Mouse (Mus musculus): ENCODE measurements around the gene Ugt1a1. TPM values are rescaled to one million over a fixed set of nuclear protein-coding genes. Genes with fewer than 3 reads are reported as not detected.
A peak's percentile ranks its signal among the peaks of the same experiment; 100 is the strongest.
"Not testable (repeated sequence)": the region's sequence is repeated elsewhere in the genome, so short reads cannot be mapped to it uniquely, and the experiment has no call there.

Gene Ugt1a1
- 13.6 and 14.1 TPM in 2 replicates for polyA plus RNA-seq (2015; fragmentation: Nextera tagmentation; extraction: Ambion mirVana)

GRCm38 (mm10) chr1:88211812-88212211, at the start of gene Ugt1a1:
Ugt1a1 (plus strand) TSS chr1:88211959.
- Histone ChIP-seq H3K36me3 (ENCODE audit: control insufficient read depth, insufficient read depth, low read length) (no peaks in the 10 kb centered on the region), H3K9ac (ENCODE audit: low read length) (no peak within 1 kb of the TSS), H3K27ac (ENCODE audit: low read length) (no peak within 1 kb of the TSS), H3K4me2 (ENCODE audit: low read depth, low read length) (no peak within 1 kb of the TSS), H3K27me3 (ENCODE audit: control insufficient read depth, insufficient read depth, low read length) (no peaks in the 10 kb centered on the region), H3K9me3 (replicated peaks; ENCODE audit: control insufficient read depth, low read length) (peaks cover 49% of the 10 kb centered on the region), H3K4me3 (replicated peaks; ENCODE audit: low read length) (no peak within 1 kb of the TSS), H3K4me1 (ENCODE audit: control insufficient read depth, insufficient read depth, low read length) (no peaks in the 10 kb centered on the region)
- WGBS: 64% methylated on average over 8 of the region's 8 CpGs
- ATAC-seq (ENCODE audit: insufficient read depth, low FRiP score): peak; percentile 12

- Histone ChIP-seq H3K9ac (ENCODE audit: low read length) (no peak within 1 kb of the TSS), H3K4me3 (replicated peaks; ENCODE audit: low read length) (no peak within 1 kb of the TSS), H3K27ac (ENCODE audit: low read length) (no peak within 1 kb of the TSS), H3K4me2 (ENCODE audit: low read depth, low read length) (no peak within 1 kb of the TSS), H3K4me1 (ENCODE audit: control insufficient read depth, insufficient read depth, low read length) (no peaks in the 10 kb centered on the region), H3K36me3 (ENCODE audit: control insufficient read depth, insufficient read depth, low read length) (no peaks in the 10 kb centered on the region), H3K27me3 (ENCODE audit: control insufficient read depth, insufficient read depth, low read length) (no peaks in the 10 kb centered on the region), H3K9me3 (replicated peaks; ENCODE audit: control insufficient read depth, low read length) (no peaks in the 10 kb centered on the region; the same call in 1 of the 2 replicates)
- 75% methylated on average over 5 of the region's 5 CpGs for WGBS
- no peak for ATAC-seq (ENCODE audit: insufficient read depth, low FRiP score)
Observed at GRCm38 (mm10) chr1:88165711-88166110, 46.0 kb upstream of the Ugt1a1 start, which contains the start of gene Ugt1a5. Ugt1a5 (plus strand) TSS chr1:88166012.

- ATAC-seq (ENCODE audit: insufficient read depth, low FRiP score); H3K27ac ChIP-seq (ENCODE audit: low read length); H3K27me3 ChIP-seq (ENCODE audit: control insufficient read depth, insufficient read depth, low read length); H3K9ac ChIP-seq (ENCODE audit: low read length); H3K4me3 ChIP-seq (replicated peaks; ENCODE audit: low read length); H3K4me1 ChIP-seq (ENCODE audit: control insufficient read depth, insufficient read depth, low read length); H3K9me3 ChIP-seq (replicated peaks; ENCODE audit: control insufficient read depth, low read length); H3K36me3 ChIP-seq (ENCODE audit: control insufficient read depth, insufficient read depth, low read length); H3K4me2 ChIP-seq (ENCODE audit: low read depth, low read length): not testable (repeated sequence)
- 79% methylated on average over 5 of the region's 7 CpGs for WGBS
Observed at GRCm38 (mm10) chr1:88172190-88172589, 39.6 kb upstream of the Ugt1a1 start.

GRCm38 (mm10) chr1:88179657-88180056, 32.1 kb upstream of the Ugt1a1 start:
- H3K4me2 ChIP-seq (ENCODE audit: low read depth, low read length): no peak overlapping the region
- no peak overlapping the region for H3K4me3 ChIP-seq (replicated peaks; ENCODE audit: low read length)
- 0 out of 2 replicates have a peak, but pooled peaks cover 5% of the 10 kb centered on the region for H3K36me3 ChIP-seq (ENCODE audit: control insufficient read depth, insufficient read depth, low read length)
- H3K27me3 ChIP-seq (ENCODE audit: control insufficient read depth, insufficient read depth, low read length): no peaks in the 10 kb centered on the region
- H3K27ac ChIP-seq (ENCODE audit: low read length): no peak overlapping the region
- WGBS: 71% methylated on average over 1 of the region's 1 CpGs
- no peak overlapping the region for H3K9ac ChIP-seq (ENCODE audit: low read length)
- ATAC-seq (ENCODE audit: insufficient read depth, low FRiP score): no peak
- H3K9me3 ChIP-seq (replicated peaks; ENCODE audit: control insufficient read depth, low read length): peaks cover 11% of the 10 kb centered on the region; the same call in 1 of the 2 replicates
- no peaks in the 10 kb centered on the region for H3K4me1 ChIP-seq (ENCODE audit: control insufficient read depth, insufficient read depth, low read length)

GRCm38 (mm10) chr1:88186325-88186935, 25.3 kb upstream of the Ugt1a1 start:
- H3K4me1 ChIP-seq (ENCODE audit: control insufficient read depth, insufficient read depth, low read length): no peaks in the 10 kb centered on the region

GRCm38 (mm10) chr1:88192136-88192535, 19.6 kb upstream of the Ugt1a1 start:
- no peak overlapping the region for H3K4me3 ChIP-seq (replicated peaks; ENCODE audit: low read length)
- no peaks in the 10 kb centered on the region; the same call in 1 of the 2 replicates for H3K9me3 ChIP-seq (replicated peaks; ENCODE audit: control insufficient read depth, low read length)
- H3K4me1 ChIP-seq (ENCODE audit: control insufficient read depth, insufficient read depth, low read length): no peaks in the 10 kb centered on the region
- H3K27me3 ChIP-seq (ENCODE audit: control insufficient read depth, insufficient read depth, low read length): no peaks in the 10 kb centered on the region
- H3K36me3 ChIP-seq (ENCODE audit: control insufficient read depth, insufficient read depth, low read length): no peaks in the 10 kb centered on the region
- no peak for ATAC-seq (ENCODE audit: insufficient read depth, low FRiP score)
- H3K27ac ChIP-seq (ENCODE audit: low read length): no peak overlapping the region
- H3K4me2 ChIP-seq (ENCODE audit: low read depth, low read length): no peak overlapping the region
- no peak overlapping the region for H3K9ac ChIP-seq (ENCODE audit: low read length)
- WGBS: 74% methylated on average over 3 of the region's 3 CpGs

More at GRCm38 (mm10) chr1:88186325-88186935, 25.3 kb upstream of the Ugt1a1 start:
- Histone ChIP-seq H3K9ac (ENCODE audit: low read length) (no peak overlapping the region), H3K27ac (ENCODE audit: low read length) (no peak overlapping the region), H3K36me3 (ENCODE audit: control insufficient read depth, insufficient read depth, low read length) (no peaks in the 10 kb centered on the region), H3K4me2 (ENCODE audit: low read depth, low read length) (no peak overlapping the region), H3K9me3 (replicated peaks; ENCODE audit: control insufficient read depth, low read length) (no peaks in the 10 kb centered on the region; the same call in 1 of the 2 replicates), H3K27me3 (ENCODE audit: control insufficient read depth, insufficient read depth, low read length) (no peaks in the 10 kb centered on the region), H3K4me3 (replicated peaks; ENCODE audit: low read length) (no peak overlapping the region)
- ATAC-seq (ENCODE audit: insufficient read depth, low FRiP score): no peak
- WGBS: 84% methylated on average over 5 of the region's 5 CpGs

GRCm38 (mm10) chr1:88195687-88196086, 16.1 kb upstream of the Ugt1a1 start:
- Histone ChIP-seq H3K27me3 (ENCODE audit: control insufficient read depth, insufficient read depth, low read length) (no peaks in the 10 kb centered on the region), H3K4me1 (ENCODE audit: control insufficient read depth, insufficient read depth, low read length) (no peaks in the 10 kb centered on the region), H3K4me3 (replicated peaks; ENCODE audit: low read length) (no peak overlapping the region), H3K4me2 (ENCODE audit: low read depth, low read length) (no peak overlapping the region), H3K27ac (ENCODE audit: low read length) (no peak overlapping the region), H3K9ac (ENCODE audit: low read length) (no peak overlapping the region), H3K36me3 (ENCODE audit: control insufficient read depth, insufficient read depth, low read length) (no peaks in the 10 kb centered on the region), H3K9me3 (replicated peaks; ENCODE audit: control insufficient read depth, low read length) (no peaks in the 10 kb centered on the region)
- no peak for ATAC-seq (ENCODE audit: insufficient read depth, low FRiP score)
- WGBS: 97% methylated on average over 1 of the region's 1 CpGs

GRCm38 (mm10) chr1:88197443-88197842, 14.3 kb upstream of the Ugt1a1 start:
- no peaks in the 10 kb centered on the region for H3K27me3 ChIP-seq (ENCODE audit: control insufficient read depth, insufficient read depth, low read length)
- no peaks in the 10 kb centered on the region for H3K36me3 ChIP-seq (ENCODE audit: control insufficient read depth, insufficient read depth, low read length)
- ATAC-seq (ENCODE audit: insufficient read depth, low FRiP score): no peak
- no peak overlapping the region for H3K4me2 ChIP-seq (ENCODE audit: low read depth, low read length)
- H3K4me1 ChIP-seq (ENCODE audit: control insufficient read depth, insufficient read depth, low read length): no peaks in the 10 kb centered on the region
- no peak overlapping the region for H3K27ac ChIP-seq (ENCODE audit: low read length)
- 71% methylated on average over 3 of the region's 3 CpGs for WGBS
- no peaks in the 10 kb centered on the region for H3K9me3 ChIP-seq (replicated peaks; ENCODE audit: control insufficient read depth, low read length)
- no peak overlapping the region for H3K9ac ChIP-seq (ENCODE audit: low read length)
- no peak overlapping the region for H3K4me3 ChIP-seq (replicated peaks; ENCODE audit: low read length)

- Histone ChIP-seq H3K36me3 (ENCODE audit: control insufficient read depth, insufficient read depth, low read length) (no peaks in the 10 kb centered on the region), H3K4me2 (ENCODE audit: low read depth, low read length) (no peak overlapping the region), H3K4me3 (replicated peaks; ENCODE audit: low read length) (no peak overlapping the region), H3K27ac (ENCODE audit: low read length) (no peak overlapping the region), H3K9ac (ENCODE audit: low read length) (no peak overlapping the region), H3K9me3 (replicated peaks; ENCODE audit: control insufficient read depth, low read length) (no peaks in the 10 kb centered on the region), H3K4me1 (ENCODE audit: control insufficient read depth, insufficient read depth, low read length) (peaks cover 1% of the 10 kb centered on the region; the same call in 1 of the 2 replicates), H3K27me3 (ENCODE audit: control insufficient read depth, insufficient read depth, low read length) (no peaks in the 10 kb centered on the region)
- ATAC-seq (ENCODE audit: insufficient read depth, low FRiP score): no peak
- 58% methylated on average over 2 of the region's 2 CpGs for WGBS
Observed at GRCm38 (mm10) chr1:88199996-88200395, 11.8 kb upstream of the Ugt1a1 start.
